Mouse (Mus musculus): Measurements from ENCODE around the gene Acvr2b.
A peak's percentile ranks its signal among the peaks of the same experiment; 100 is the strongest.
"Not testable (repeated sequence)": the region's sequence is repeated elsewhere in the genome, so short reads cannot be mapped to it uniquely, and the experiment has no call there.

Acvr2b gene

DNA sequence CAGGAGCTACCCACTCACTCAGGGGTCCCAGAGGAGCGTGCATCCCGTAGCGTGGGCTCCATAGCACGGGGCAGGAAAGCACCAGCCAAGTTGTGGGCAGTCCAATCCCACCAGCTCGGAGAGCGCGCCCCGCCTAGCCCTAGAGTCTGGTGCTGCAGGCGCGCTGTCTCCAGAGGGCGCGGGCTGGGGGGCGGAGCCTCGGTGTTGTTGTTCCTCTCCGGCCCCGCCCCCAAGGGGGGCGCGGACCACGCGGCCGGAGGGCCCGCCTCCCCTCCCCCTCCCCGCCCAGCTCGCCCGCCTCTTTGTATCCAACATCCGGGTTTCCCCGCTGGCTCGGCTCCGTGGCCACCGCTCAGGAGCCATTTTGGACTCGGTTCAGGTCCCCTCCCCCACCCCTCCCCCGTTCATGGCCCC lies at the start of gene Acvr2b:
TSS of gene Acvr2b (plus strand) at position 318 of the 414 bp plus-strand sequence.
- DNase-seq, result peak; percentile 92

DNA sequence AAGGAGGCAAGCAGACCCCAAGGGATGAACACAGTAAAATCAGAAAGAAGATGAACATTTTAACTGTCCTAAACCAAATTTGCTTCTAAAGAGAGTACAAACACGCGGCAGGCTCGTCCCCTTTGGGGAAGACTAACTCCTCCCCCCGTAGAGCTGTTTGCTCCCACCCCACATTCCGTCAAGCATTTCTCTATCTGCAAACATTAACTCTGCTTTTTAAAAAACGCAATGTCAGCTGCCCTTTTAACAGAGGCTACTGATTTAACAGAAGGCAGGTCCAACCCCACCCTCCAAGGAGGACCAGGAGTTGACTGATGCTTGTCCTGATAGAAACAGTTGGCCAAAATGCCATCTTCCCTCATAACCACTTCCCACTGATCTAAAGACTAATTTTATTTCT lies 48.0 kb upstream of the Acvr2b start:
- no peak for DNase-seq

DNA sequence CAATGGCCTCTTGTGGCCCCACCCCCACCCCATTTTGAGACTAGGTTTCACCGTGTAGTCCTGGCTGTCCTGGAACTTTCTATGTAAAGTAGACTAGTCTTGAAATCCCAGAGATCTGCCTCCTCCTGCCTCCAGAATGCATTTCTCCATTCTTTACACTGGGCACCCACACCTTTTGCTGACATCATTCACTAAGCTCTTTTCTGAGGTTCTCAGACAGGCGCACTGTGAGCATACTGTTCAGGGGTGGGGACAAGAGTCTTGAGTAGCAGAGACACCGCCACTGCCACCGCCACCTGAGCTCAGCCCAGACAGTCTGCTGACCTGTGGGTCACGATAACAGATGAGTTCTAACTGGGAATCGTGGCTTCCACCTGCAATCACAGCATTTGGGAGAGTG lies 46.0 kb upstream of the Acvr2b start:
- no peak for DNase-seq

DNA sequence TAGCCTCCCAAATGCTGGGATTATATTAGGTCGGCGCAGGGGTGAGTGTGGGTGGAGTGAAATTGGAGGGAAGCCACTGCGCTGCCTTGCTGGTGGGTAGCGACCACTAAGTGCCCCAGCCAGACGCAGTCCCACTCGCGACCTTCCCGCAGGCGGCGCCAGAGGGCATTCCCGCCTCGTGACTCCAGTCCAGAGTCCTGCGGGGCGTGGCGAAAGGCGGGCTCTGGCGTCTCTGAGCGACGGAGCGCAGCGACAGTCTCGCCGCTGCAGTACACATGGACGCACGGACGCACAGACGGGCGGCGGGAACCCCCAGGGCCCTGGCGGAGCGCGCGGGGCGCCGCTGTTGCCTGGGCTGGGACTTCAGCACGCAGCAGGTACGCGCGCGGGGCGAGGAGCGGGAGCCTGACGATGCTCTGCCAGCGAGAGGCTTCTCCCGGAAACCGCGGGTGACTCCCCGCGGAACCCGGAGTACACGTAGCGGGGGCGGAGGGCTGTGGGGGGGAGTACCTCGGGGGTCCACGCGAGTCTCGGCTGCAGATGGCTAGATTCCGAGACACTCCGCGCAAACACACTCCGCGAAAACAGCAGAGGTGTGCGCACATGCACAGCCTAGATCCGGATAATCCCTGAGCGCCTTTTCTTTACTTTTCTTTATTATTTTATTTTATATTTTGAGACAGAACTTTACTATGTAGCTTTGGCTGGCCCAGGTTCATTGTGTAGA lies 44.4 kb upstream of the Acvr2b start, which contains the start of gene Xylb:
TSS of gene Xylb (plus strand) at position 51 of the 727 bp plus-strand sequence.
- DNase-seq, result peak; percentile 92

DNA sequence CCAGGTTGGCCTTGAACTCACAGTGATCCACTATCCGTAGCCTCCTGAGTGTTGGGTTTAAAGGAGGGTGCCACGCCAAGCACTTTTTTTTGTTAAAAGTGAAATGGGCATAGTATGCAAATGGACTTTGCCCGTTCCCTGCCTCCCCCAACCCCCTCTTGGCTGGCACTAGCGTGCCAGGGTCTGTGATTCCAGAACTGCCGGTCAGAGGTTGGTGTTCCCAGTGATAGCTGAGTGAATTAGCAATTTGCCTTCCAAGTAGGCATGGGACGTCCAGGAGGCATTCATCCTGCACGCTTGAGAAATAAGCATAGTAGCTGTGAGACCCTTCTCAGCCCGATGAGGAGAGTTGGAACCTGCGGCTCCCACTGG lies 43.9 kb upstream of the Acvr2b start:
- DNase-seq, result no peak

GRCm38 (mm10) chr9:119361416-119361815 lies 40.5 kb upstream of the Acvr2b start:
- DNase-seq, result no peak

DNA sequence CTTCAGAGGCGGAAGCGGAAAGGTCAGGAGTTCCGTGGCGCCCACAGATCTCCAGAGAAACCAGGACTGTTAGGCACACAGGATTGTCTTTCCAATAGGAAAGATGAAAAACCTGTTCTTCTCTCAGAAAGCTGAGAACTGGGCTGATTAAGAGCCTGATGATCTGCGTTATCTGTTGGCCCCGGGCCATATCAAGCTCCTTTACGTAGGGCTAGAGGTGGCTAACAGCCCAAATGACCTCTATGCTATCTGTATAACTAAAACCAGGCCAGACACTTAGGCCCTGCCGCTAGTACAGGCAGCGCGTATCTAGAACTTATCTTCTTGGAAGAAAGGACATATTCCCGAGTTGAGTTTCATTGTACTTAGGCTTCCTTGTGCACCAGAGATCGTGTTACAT lies 38.7 kb upstream of the Acvr2b start:
- DNase-seq, result no peak

DNA sequence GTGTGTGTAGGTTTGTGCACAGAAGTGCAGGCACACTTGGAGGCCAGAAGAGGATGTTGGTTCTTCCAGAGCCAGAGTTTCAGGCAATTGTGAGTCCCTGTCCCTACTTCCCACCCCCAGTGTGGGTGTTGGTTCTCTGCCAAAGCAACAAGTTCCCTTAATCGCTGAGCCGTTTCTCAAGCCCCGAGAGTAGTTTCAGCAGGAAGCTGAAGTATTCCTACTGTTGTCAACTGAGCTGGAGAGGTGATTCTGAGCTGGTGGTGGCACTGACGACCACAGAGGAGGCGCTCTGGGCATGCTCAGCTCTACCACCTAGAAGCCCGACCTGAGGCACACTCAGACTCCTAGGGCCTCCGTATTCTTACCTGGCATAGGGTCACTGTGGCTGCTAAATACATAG lies 36.6 kb upstream of the Acvr2b start, which contains the start of gene Slc22a14:
TSS of gene Slc22a14 (minus strand) at position 270 of the 400 bp plus-strand sequence.
- DNase-seq, result no peak

GRCm38 (mm10) chr9:119368367-119368766 lies 33.6 kb upstream of the Acvr2b start:
- no peak for DNase-seq

DNA sequence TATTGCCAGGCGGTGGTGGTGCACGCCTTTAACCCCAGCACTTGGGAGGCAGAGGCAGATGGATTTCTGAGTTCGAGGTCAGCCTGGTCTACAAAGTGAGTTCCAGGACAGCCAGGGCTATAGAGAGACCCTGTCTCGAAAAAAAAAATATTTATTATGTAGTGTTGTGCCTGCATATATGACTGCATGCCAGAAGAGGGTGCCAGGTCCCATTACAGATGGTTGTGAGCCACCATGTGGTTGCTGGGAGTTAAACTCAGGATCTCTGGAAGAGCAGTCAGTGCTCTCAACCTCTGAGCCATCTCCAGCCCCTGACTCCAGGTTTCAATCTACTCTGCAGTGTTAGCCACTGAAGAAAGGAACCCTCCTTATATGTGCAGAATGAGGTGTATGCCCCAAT lies 31.1 kb upstream of the Acvr2b start:
- not testable (repeated sequence) for DNase-seq

GRCm38 (mm10) chr9:119371251-119371650 lies 30.7 kb upstream of the Acvr2b start:
- DNase-seq, result no peak

- DNase-seq, result no peak
Observed at GRCm38 (mm10) chr9:119375008-119375407, 26.9 kb upstream of the Acvr2b start.

DNA sequence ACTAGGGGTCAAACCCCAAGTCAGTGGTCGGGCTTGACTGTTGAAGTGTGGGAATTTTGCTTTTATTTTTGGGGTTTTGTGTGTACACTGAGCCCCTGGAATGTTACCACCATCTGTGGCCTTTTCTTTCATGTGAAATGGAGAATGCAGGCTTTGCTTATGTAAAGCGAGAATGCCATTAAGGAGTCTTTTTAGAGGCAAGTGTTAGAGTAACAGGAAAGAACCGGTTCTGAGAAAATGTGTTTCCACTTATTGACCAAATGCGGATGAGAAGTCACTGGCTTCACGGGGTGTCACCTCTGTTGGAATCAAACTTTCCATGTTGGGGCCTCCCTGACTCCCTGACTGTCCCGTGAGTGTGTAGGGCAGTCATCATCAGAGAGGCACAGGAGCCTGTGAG lies 26.4 kb upstream of the Acvr2b start:
- no peak for DNase-seq

- no peak for DNase-seq
Observed at GRCm38 (mm10) chr9:119378231-119378630, 23.7 kb upstream of the Acvr2b start.

DNA sequence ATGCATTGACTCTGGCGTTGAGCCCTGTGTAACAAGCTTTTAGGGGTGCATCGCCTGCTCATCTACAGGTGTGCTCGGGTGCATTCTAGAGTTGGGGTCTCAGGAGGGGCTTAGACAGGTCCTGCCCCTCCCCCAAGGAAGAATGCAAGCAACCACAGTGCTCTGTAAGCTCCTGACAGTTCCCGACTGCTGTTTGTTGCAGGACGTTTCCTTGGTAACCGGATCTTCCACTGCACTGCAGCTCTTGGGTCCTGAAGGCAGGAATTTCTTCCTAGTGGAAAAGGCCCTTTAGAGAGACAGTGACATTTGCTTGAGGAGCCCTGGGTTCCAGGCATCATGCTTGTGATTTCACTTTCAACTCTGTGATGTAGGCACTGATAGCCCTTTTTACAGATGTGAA lies 19.3 kb upstream of the Acvr2b start:
- DNase-seq, result no peak

DNA sequence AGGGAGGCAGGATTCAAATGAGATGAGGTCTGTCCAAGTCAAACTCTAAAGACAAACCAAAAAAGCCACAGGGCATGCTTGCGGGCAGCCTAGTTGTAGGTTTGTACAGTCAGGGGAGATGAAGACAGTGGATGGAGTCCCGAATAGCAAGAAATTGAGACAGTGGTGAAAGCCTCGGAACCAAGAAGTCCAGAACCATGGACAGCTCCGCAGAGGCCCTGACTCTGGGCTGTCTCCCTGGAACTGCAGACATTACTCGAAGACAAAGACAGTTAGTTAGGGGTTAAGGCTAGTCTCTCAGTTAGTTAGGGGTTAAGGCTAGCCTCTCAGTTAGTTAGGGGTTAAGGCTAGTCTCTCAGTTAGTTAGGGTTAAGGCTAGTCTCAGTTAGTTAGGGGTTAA lies 13.0 kb upstream of the Acvr2b start:
- peak; percentile 23 for DNase-seq

DNA sequence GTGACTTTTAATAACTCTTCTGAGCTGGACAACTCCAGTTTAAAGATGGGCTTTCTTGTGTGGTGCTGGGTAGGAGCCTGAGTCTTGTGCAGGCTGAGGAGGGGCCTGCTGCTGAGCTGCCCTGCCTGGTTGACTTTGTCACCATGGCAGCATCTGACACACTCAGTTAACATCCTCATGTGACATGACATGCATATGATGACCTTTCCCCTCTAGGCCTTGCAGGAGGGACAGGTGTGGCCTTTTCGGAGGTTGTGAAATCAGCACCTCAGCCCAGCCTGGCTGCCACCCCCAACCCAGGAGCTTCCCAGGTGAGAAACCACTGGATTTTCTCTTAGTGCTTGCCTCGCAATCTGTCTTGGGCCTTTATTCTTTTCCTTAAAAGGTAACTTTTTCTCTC lies 11.7 kb upstream of the Acvr2b start:
- DNase-seq, result no peak

DNA sequence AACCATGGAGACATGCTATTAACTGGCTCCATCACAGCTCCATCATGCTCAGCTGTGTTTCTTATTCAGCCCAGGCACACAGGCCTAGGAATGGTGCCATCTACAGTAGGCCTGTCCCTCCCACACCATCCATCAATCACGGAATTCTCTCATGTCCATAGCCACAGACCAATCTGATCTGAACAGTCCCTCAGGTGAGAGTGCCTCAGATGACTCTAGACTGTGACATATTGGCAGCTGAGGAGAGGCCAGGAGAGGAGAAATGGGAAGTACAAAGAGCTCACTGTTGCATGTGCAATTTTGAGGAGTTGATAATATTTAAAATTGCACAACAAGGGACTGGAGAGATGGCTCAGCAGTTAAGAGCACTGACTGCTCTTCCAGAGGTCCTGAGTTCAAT lies 7.1 kb upstream of the Acvr2b start:
- DNase-seq, result no peak

- no peak for DNase-seq
Observed at GRCm38 (mm10) chr9:119401351-119401750, 567 bp upstream of the Acvr2b start.

DNA sequence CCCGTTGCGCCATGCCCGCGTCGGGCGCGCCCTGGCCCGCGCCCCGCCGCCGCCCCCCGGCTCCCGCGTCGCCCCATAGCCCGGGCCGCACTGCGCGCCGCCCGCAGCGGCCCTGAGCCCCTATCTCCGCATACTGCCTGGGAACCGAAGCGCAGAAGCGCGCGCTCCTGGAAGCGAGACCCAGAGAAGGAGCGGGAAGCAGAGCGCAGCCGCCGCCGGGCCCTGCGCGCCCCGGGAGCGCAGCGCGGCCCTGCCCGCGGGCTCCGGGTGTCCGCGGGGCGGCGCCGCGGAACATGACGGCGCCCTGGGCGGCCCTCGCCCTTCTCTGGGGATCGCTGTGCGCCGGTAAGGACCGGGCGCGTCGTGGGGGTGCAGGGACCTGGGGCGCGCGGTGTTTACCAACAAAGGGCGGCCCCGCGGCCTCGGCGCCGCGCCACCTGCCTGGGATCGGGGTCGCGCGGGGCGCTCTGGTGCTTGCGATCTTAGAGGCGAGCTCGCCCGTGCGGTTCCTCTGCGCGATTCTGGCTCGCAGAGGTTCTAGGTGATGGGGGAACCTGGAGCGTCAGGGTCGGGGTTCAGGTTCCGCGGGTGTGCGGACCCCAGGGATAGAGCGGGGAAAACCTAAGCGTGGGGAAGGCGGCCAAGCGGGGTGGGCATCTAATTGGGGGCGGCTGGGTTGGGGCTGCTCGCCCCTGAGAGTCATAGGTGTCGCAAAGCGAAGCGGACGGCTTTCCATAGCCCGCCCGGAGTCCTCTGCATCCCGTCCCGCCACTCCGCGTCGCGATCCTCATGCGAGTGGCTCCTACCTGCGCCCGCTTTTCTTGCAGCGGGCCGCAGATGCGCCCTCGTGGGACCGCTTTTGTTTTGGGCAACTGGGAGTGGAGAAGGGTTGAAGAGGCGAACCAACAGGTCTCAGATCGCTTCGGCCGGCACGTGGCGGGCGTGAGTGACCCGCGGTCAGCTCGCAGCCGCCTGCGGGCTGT lies 626 bp downstream of the Acvr2b start:
- peak; percentile 22 for DNase-seq

- peak; percentile 36 for DNase-seq
Observed at GRCm38 (mm10) chr9:119403236-119403641, 1.3 kb downstream of the Acvr2b start.

DNA sequence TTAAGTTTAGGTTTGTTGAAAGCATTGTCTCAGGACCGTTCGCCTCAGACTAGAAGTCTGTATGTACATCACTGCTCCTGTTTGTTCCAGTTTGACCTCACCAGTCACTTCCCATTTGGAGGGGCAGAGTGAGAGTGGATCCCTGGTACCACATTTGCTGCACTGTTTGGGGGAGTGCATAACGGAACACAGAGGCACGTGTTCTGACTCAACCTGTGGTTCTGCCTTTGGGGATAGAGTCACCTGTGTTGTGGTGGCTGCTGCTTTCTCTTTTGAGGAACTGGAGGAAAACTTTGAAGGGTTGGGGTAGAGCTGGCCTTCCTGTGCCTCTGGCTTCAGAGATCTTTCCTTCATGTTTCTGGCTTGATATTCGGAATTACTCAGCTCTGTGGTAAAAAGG lies 2.2 kb downstream of the Acvr2b start:
- no peak for DNase-seq

GRCm38 (mm10) chr9:119407884-119408283 lies 6.0 kb downstream of the Acvr2b start:
- DNase-seq, result no peak
